Mouse (Mus musculus) cerebellum, adult 18-20 months (tissue): ENCODE measurements around the gene Stx16.

Experiments
- DNase-seq, 2 experiments: peaks; one replicate each; pipeline ENCODE4 v3.0.0; 2021

The Stx16 gene

GRCm38 (mm10) chr2:174127376-174127713 is 51.2 kb downstream of the Stx16 start:
- DNase-seq: no peak

GRCm38 (mm10) chr2:174128926-174129325 is 52.8 kb downstream of the Stx16 start:
- no peak for DNase-seq

- DNase-seq: no peak
These were observed 54.5 kb downstream of the Stx16 start for GRCm38 (mm10) chr2:174130468-174131097.

GRCm38 (mm10) chr2:174132413-174132969 is 56.4 kb downstream of the Stx16 start:
- DNase-seq: no peak
